Mouse (Mus musculus): Measurements from ENCODE around the gene Irx3. TPM values are rescaled to one million over a fixed set of nuclear protein-coding genes. Genes with fewer than 3 reads are reported as not detected.
A peak's percentile ranks its signal among the peaks of the same experiment; 100 is the strongest.

The Irx3 gene
- polyA plus RNA-seq, 1 experiment from 2014 or later: 2.7 TPM

- Histone ChIP-seq H3K27me3 (peaks cover 96% of the 10 kb centered on the region), H3K9me3 (replicated peaks) (no peaks in the 10 kb centered on the region), H3K36me3 (ENCODE audit: poor library complexity, severe bottlenecking) (no peaks in the 10 kb centered on the region), H3K9ac (peak overlapping the region; percentile 43), H3K4me2 (peak overlapping the region; percentile 78), H3K4me3 (peak overlapping the region; percentile 47), H3K4me1 (peaks cover 50% of the 10 kb centered on the region), H3K27ac (no peak overlapping the region)
- under 1% methylated on average over 89 of the region's 89 CpGs for WGBS
- no peak for ATAC-seq
Observed at GRCm38 (mm10) chr8:91799681-91800522, 2.0 kb downstream of the Irx3 start.

DNA sequence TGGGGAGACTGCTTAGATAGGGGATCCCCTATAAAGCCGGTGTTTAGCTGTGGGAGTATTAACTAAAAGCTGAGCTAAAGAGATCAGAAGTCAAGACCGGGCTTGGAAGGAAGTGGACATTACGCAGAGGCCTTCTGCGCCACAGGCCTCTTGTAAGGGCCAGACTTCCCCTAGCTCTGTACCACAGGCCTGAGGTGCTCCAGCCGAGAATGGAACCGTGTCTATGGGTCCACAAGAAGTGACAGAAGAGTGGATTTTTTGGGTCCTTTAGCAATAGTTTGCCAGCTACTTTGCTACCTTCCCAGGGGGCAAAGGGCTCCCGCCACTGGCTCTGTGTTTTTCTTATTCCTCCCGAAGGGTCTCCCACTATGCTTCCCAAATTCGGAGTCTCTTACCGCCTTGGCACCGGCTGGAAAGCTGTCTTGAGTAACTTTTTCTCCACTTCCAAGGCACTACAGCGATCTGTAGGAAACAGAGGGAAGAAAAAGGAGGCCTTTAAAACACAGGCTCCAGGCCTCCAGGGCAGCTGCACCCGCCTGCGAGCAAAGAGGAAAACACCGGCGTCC lies 2.8 kb downstream of the Irx3 start:
- Histone ChIP-seq H3K27ac (no peak overlapping the region), H3K4me1 (peaks cover 44% of the 10 kb centered on the region), H3K36me3 (ENCODE audit: poor library complexity, severe bottlenecking) (no peaks in the 10 kb centered on the region), H3K4me2 (peak overlapping the region; percentile 78), H3K4me3 (peak overlapping the region; percentile 47), H3K9ac (no peak overlapping the region), H3K27me3 (peaks cover 97% of the 10 kb centered on the region), H3K9me3 (replicated peaks) (no peaks in the 10 kb centered on the region)
- 13% methylated on average over 16 of the region's 16 CpGs for WGBS
- ATAC-seq: no peak

- Histone ChIP-seq H3K9ac (0 out of 2 replicates have a peak overlapping the region, but pooled peaks have one; percentile 10), H3K9me3 (replicated peaks) (no peaks in the 10 kb centered on the region), H3K36me3 (ENCODE audit: poor library complexity, severe bottlenecking) (no peaks in the 10 kb centered on the region), H3K27ac (no peak overlapping the region), H3K4me1 (peaks cover 45% of the 10 kb centered on the region), H3K27me3 (peaks cover 94% of the 10 kb centered on the region), H3K4me2 (peak overlapping the region; percentile 56), H3K4me3 (peak overlapping the region; percentile 26; the same call in 1 of the 2 replicates)
- WGBS: under 1% methylated on average over 35 of the region's 35 CpGs
- peak; percentile 52; the same call in 1 of the 2 replicates for ATAC-seq
Observed at GRCm38 (mm10) chr8:91797626-91798271, 4.1 kb downstream of the Irx3 start.

DNA sequence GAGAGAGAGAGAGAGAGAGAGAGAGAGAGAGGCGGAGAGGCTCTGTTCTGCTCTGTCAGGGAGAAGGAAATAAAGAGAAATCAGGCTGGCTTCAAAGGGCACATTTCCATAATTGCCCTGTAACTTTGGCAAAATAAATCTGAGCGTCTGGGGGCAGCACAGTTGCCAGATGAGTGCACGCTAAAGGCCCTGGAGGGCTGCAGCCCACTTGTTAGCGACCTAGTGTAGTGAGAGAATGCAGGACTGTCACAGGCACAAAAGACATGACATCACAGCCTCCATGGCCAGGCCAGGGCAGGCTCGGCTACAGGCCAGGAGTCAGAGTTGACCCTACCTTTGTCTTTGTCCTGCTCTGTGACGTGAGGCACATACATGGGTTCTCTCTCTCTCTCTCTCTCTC lies 8.0 kb downstream of the Irx3 start:
- Histone ChIP-seq H3K9me3 (replicated peaks) (no peaks in the 10 kb centered on the region), H3K27ac (no peak overlapping the region)
- ATAC-seq: peak; percentile 65

DNA sequence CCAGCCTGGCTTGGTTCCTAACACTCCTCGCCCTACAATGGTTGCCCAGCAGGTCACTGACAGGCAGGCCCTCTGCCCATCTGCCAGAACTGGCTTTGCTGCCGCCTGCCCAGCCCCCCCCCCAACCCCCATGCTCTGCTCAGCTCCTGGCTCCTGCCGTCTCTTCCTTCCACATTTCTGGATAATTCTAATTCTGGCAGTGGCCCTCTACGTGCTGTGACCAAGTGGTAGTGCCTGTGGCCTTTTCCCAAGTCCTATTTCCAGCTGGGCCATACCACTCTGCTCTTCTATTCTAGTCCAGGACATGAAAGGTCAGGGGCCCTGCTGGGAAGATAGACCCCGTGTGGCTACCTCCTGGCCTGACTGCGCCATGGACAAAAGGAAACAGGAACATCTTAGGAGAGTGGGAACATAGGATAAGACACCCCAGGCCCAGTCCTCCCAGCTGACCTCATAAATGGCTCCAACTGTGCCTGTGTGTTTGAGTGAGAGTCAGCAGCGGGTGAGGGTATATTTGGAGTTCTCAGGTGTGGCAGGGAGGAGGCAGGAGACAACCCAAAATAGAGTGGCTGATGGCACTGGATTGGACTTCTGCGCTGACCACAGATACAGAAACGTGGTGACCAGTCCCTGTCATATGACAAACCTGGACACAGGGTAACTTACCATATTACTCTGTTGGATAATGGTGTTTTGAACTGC lies 14.5 kb downstream of the Irx3 start:
- WGBS: 76% methylated on average over 9 of the region's 9 CpGs
- Histone ChIP-seq H3K4me2 (no peak overlapping the region), H3K27ac (no peak overlapping the region), H3K27me3 (peaks cover 19% of the 10 kb centered on the region), H3K9ac (no peak overlapping the region), H3K4me3 (no peak overlapping the region), H3K9me3 (replicated peaks) (no peaks in the 10 kb centered on the region), H3K4me1 (no peaks in the 10 kb centered on the region), H3K36me3 (ENCODE audit: poor library complexity, severe bottlenecking) (no peaks in the 10 kb centered on the region)
- no peak for ATAC-seq

More for the DNA sequence above, 8.0 kb downstream of the Irx3 start:
- WGBS: 8% methylated on average over 6 of the region's 6 CpGs
- H3K36me3 ChIP-seq (ENCODE audit: poor library complexity, severe bottlenecking): no peaks in the 10 kb centered on the region
- H3K4me2 ChIP-seq: no peak overlapping the region
- no peak overlapping the region for H3K4me3 ChIP-seq
- peaks cover 76% of the 10 kb centered on the region for H3K27me3 ChIP-seq
- H3K4me1 ChIP-seq: peaks cover 14% of the 10 kb centered on the region; the same call in 1 of the 2 replicates
- no peak overlapping the region for H3K9ac ChIP-seq

DNA sequence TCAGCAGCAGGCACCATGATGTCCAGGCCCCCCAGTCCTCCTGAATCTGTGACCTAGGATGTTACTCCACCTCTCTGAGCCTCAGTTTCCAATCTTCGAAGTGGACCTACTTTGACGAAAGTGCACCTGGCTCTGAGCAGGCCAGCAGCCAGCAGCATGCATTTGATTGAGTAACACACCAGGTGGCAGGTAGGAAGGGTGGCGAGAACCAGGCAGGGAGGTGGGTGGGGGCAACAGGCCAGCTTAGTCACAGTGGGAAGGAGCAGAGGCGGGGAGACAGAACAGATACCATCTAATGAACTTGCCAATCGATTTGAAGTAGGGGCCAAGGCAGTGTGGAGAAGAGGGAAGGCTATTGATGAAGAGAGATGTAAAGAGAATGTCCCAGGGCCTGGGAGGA lies 18.9 kb downstream of the Irx3 start:
- no peak overlapping the region for H3K4me3 ChIP-seq
- no peak overlapping the region for H3K4me2 ChIP-seq
- 83% methylated on average over 5 of the region's 5 CpGs for WGBS
- no peak overlapping the region for H3K27ac ChIP-seq
- H3K27me3 ChIP-seq: no peaks in the 10 kb centered on the region
- ATAC-seq: no peak
- H3K4me1 ChIP-seq: no peaks in the 10 kb centered on the region
- no peaks in the 10 kb centered on the region for H3K9me3 ChIP-seq (replicated peaks)
- H3K9ac ChIP-seq: no peak overlapping the region
- H3K36me3 ChIP-seq (ENCODE audit: poor library complexity, severe bottlenecking): no peaks in the 10 kb centered on the region

- 87% methylated on average over 7 of the region's 7 CpGs for WGBS
- Histone ChIP-seq H3K36me3 (ENCODE audit: poor library complexity, severe bottlenecking) (no peaks in the 10 kb centered on the region), H3K9ac (no peak overlapping the region), H3K27ac (no peak overlapping the region), H3K4me2 (no peak overlapping the region), H3K4me1 (no peaks in the 10 kb centered on the region), H3K4me3 (no peak overlapping the region), H3K9me3 (replicated peaks) (no peaks in the 10 kb centered on the region), H3K27me3 (peaks cover 3% of the 10 kb centered on the region)
- no peak for ATAC-seq
Observed at GRCm38 (mm10) chr8:91782201-91782600, 19.7 kb downstream of the Irx3 start.

DNA sequence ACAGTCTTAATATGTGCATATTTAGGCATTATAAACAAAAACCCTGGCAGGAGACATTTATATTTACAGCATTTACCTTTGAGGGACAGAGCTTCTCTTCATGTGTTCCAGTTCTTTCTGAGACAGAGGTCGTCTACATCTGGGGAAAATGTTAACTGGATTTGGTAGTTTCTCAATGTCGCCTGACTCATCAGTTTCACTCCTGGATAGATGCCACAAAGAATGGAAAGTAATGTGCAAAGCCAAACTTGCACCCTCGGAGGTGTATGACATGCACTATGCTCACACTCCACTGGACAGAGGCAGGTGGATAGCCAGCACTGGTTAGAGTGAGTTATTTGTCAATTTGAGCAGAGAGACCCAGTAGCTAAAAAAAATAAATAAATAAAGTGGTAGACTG lies 21.2 kb downstream of the Irx3 start:
- H3K9me3 ChIP-seq (replicated peaks): no peaks in the 10 kb centered on the region
- H3K4me3 ChIP-seq: no peak overlapping the region
- 78% methylated on average over 3 of the region's 3 CpGs for WGBS
- no peaks in the 10 kb centered on the region for H3K4me1 ChIP-seq
- H3K9ac ChIP-seq: no peak overlapping the region
- no peak overlapping the region for H3K4me2 ChIP-seq
- no peaks in the 10 kb centered on the region for H3K36me3 ChIP-seq (ENCODE audit: poor library complexity, severe bottlenecking)
- H3K27ac ChIP-seq: no peak overlapping the region
- ATAC-seq: no peak
- H3K27me3 ChIP-seq: peaks cover 6% of the 10 kb centered on the region

DNA sequence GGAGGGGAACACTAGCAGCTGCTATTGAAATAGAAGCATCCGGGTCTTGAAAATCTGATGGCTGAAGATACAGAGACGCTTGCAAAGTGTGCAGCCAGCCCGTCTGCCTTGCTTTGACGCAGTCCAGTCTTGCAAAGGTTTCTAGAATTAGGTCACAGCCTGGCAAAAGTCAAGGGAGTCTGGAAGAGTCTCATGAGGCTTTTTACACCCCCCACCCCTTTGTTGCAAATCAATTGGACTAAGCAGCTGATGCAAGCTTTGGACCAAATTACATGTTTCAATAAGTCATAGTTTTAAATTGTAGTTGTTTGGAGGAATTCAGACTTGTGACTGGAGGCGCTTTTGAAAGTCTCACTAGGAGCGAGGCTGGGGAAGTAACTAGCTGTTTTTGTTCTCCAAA lies 33.0 kb downstream of the Irx3 start:
- 85% methylated on average over 6 of the region's 6 CpGs for WGBS
- ATAC-seq: no peak
- Histone ChIP-seq H3K9ac (no peak overlapping the region), H3K4me1 (peaks cover 8% of the 10 kb centered on the region; the same call in 1 of the 2 replicates), H3K36me3 (ENCODE audit: poor library complexity, severe bottlenecking) (no peaks in the 10 kb centered on the region), H3K4me3 (no peak overlapping the region), H3K27ac (no peak overlapping the region), H3K9me3 (replicated peaks) (no peaks in the 10 kb centered on the region), H3K4me2 (no peak overlapping the region), H3K27me3 (peaks cover 13% of the 10 kb centered on the region; the same call in 1 of the 2 replicates)

- H3K9ac ChIP-seq: no peak overlapping the region
- peaks cover 8% of the 10 kb centered on the region; the same call in 1 of the 2 replicates for H3K4me1 ChIP-seq
- H3K36me3 ChIP-seq (ENCODE audit: poor library complexity, severe bottlenecking): no peaks in the 10 kb centered on the region
- WGBS: 29% methylated on average over 8 of the region's 8 CpGs
- no peak overlapping the region for H3K27ac ChIP-seq
- no peaks in the 10 kb centered on the region for H3K9me3 ChIP-seq (replicated peaks)
- H3K27me3 ChIP-seq: peaks cover 7% of the 10 kb centered on the region; the same call in 1 of the 2 replicates
- H3K4me3 ChIP-seq: no peak overlapping the region
- no peak overlapping the region for H3K4me2 ChIP-seq
- no peak for ATAC-seq
Observed at GRCm38 (mm10) chr8:91765411-91766034, 36.3 kb downstream of the Irx3 start.

DNA sequence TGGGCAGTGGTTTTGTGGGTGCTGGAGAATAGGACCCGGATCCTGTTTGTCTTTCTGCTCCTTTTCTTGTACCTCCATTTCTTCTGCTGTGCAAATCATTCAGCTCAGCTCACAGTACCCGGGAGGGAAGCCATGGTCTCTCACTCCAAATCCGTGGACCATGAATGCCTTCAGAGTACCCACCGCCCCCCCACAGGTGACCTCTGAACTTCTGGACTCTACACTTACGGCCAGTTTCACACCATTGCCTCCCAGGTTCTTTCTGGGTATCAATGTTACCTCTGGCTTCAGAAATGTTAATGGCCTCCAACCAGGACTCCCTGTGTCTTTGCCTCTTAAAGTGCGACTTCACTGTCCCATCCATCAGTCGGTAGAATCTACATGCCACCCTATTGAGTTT lies 46.3 kb downstream of the Irx3 start:
- Histone ChIP-seq H3K36me3 (ENCODE audit: poor library complexity, severe bottlenecking) (no peaks in the 10 kb centered on the region), H3K4me3 (no peak overlapping the region), H3K9ac (no peak overlapping the region), H3K4me1 (no peaks in the 10 kb centered on the region), H3K4me2 (no peak overlapping the region), H3K27me3 (no peaks in the 10 kb centered on the region; the same call in 1 of the 2 replicates), H3K9me3 (replicated peaks) (no peaks in the 10 kb centered on the region; the same call in 1 of the 2 replicates), H3K27ac (no peak overlapping the region)
- no peak for ATAC-seq
- WGBS: 88% methylated on average over 7 of the region's 7 CpGs
